Mouse (Mus musculus): ENCODE data around the gene Gigyf1.

Gigyf1 gene

DNA sequence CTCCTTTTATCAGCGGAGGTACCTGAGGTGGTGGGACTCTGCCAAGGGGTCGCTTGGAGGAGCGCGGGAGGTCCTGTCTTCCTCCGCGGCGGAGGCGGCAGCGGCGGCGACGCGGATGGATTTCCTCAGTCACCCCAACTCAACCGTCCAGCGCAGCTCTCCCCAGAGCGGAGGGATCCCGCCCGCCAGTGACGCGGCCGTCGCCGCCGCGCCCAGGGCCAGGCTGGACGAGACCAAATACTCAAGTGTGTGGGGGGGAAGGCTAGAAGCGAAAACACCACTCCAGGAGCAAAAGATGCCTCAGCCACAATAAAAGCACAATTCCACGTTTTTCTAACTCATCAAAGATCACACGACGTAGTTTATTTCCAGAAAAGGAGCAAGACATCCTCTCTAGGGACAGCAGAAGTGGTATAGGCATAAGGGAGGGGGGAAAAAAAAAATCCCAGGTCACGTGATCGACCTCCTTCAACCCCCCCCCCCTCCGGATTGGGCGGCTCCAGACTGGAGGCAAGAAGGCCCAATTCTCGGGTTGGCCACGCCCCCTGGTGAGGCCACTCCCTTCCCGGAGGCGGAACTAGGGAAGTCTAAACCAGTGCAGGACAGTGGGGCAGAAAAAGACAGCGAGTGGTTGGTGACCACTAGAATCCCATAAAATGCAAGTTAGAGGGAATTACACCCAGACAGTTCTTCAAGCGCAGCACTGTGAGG lies 14.9 kb downstream of the Gigyf1 start, which contains the start of the genes Epo and Gnb2:
TSS of gene Epo (minus strand) at position 126 of the 711 bp plus-strand sequence.
TSS of gene Gnb2 (minus strand) at position 394 of the 711 bp plus-strand sequence.
- DNase-seq (ENCODE audit: low read depth, low spot score), result peak; percentile 99

GRCm38 (mm10) chr5:137534762-137535161 lies 16.4 kb downstream of the Gigyf1 start:
- no peak for DNase-seq (ENCODE audit: low read depth, low spot score)

- DNase-seq (ENCODE audit: low read depth, low spot score), result no peak
Measured at GRCm38 (mm10) chr5:137535318-137535717, 17.0 kb downstream of the Gigyf1 start.

- DNase-seq (ENCODE audit: low read depth, low spot score), result no peak
Measured at GRCm38 (mm10) chr5:137537461-137537860, 19.1 kb downstream of the Gigyf1 start.

GRCm38 (mm10) chr5:137539291-137539801 lies 21.0 kb downstream of the Gigyf1 start:
- no peak for DNase-seq (ENCODE audit: low read depth, low spot score)

- no peak for DNase-seq (ENCODE audit: low read depth, low spot score)
Measured at GRCm38 (mm10) chr5:137540991-137541390, 22.6 kb downstream of the Gigyf1 start.

DNA sequence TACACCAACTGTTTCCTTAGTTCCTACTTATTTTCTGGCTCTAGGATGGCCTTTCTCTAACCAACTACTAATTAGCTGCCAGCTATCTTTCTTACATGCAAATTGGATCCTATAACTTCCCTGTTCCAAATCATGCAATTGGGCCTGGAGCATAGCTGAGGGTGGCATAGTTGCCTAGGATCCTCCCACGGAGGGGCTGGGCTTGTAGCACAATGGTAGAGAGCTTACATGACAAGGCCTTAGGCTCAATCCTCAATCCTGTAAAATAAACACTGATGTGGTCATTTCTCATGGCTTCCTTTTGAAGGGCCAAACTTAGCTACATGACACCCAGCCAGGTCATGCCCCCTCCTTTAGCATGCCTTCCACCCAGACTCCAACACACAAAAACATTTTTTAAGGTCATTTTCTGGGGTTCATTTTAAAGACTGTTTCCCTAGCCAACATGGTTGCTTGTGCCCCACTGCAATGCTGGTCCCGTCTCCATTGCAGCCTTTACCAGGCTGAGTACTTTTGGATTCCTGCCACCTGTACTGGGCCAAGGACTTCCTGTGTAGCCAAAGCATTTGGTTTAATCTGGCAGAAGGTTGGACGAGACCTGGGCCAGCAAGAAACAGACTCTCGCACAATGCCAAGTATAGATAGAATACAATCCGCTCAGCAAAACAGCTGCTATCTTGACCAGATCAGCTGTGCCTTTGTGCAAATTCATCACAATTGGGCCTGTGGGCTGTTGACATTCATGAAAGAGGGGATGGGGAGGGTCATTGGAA lies 23.6 kb downstream of the Gigyf1 start:
- DNase-seq (ENCODE audit: low read depth, low spot score), result no peak

GRCm38 (mm10) chr5:137544926-137545325 lies 26.6 kb downstream of the Gigyf1 start:
- DNase-seq (ENCODE audit: low read depth, low spot score), result no peak

GRCm38 (mm10) chr5:137545596-137545995 lies 27.2 kb downstream of the Gigyf1 start:
- no peak for DNase-seq (ENCODE audit: low read depth, low spot score)

GRCm38 (mm10) chr5:137549840-137550239 lies 31.5 kb downstream of the Gigyf1 start:
- DNase-seq (ENCODE audit: low read depth, low spot score), result no peak

DNA sequence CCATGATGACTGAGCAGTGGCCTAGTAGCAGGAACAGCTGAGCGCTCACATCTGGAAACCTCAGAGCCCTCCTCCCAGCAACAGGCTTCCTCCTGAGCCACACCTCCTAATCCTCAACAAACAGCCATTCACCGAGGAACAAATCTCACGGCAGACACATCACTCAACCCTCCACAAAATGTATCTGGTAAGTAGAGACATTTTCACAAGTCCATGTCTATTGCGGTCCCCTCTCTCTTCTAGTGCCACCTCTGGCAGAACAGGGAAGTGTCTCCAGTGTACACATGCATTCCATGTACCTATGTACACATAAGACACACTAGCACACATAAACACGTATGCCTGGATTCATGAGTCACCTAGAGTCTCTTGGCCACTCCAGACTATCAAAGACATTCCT lies 32.8 kb downstream of the Gigyf1 start:
- peak; percentile 70 for DNase-seq (ENCODE audit: low read depth, low spot score)

DNA sequence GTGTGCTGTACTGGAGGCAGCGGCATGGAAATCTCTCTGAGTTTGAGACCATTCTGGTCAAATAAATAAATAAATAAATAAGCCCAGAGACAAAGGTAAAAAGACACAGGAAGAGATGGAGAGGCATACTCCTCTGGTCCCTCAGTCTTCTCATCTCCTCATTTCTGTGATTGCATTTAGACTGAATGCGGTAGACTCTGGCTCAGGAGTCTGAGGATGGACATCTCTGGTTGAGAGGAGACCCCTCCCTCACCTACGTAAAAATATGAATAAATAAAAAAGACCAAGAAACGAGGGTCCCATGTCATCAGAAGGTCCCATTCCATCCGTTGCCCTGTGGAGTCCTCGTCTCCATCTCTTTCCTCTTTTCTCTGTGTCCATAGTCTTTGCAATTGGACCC lies 34.7 kb downstream of the Gigyf1 start:
- DNase-seq (ENCODE audit: low read depth, low spot score), result no peak

- DNase-seq (ENCODE audit: low read depth, low spot score), result peak; percentile 95
Measured at GRCm38 (mm10) chr5:137553411-137553837, 35.1 kb downstream of the Gigyf1 start, which contains the start of gene Actl6b. Gene Actl6b, plus strand, starts transcription at chr5:137553517.

DNA sequence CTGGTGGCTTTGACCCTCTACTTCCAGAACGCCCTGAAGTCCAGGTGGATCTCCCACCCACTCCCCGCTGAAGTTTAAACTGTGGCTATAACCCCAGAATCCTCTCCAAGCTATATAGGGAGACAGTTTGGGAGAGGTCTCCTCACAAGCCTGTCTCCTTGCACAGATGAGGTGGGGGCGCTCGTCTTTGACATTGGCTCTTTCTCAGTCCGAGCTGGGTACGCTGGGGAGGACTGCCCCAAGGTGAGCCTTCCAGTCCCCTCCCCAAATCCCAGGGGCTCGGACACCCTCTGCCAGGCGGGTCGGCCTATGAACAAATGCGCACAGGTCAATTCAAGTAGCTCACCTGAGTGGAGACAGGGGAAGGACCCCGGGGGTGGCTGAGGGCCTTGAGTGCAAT lies 35.5 kb downstream of the Gigyf1 start:
- DNase-seq (ENCODE audit: low read depth, low spot score), result no peak

DNA sequence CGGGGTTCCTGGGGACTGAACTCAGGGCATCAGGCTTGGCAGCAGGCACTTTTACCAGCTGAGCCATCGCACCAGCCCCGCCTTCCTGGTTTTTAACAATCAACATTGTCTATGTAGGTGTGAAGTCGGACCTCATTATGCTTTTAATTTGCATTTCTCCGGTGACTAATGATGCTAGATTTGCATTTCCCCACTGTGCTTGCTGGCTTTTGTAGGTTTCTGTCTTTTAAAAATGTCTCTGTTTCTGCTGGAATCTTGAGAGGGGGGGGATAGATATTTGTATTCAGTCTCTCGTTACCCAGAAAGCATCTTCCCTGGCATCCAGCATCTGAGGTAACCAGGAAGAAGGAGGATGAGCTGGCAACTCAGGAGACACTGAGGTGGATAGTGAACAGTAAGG lies 43.2 kb downstream of the Gigyf1 start:
- no peak for DNase-seq (ENCODE audit: low read depth, low spot score)

- DNase-seq (ENCODE audit: low read depth, low spot score), result peak; percentile 50
Measured at GRCm38 (mm10) chr5:137562965-137563364, 44.6 kb downstream of the Gigyf1 start.

GRCm38 (mm10) chr5:137565744-137566143 lies 47.4 kb downstream of the Gigyf1 start:
- no peak for DNase-seq (ENCODE audit: low read depth, low spot score)

- DNase-seq (ENCODE audit: low read depth, low spot score), result no peak
Measured at GRCm38 (mm10) chr5:137566416-137566815, 48.1 kb downstream of the Gigyf1 start.

DNA sequence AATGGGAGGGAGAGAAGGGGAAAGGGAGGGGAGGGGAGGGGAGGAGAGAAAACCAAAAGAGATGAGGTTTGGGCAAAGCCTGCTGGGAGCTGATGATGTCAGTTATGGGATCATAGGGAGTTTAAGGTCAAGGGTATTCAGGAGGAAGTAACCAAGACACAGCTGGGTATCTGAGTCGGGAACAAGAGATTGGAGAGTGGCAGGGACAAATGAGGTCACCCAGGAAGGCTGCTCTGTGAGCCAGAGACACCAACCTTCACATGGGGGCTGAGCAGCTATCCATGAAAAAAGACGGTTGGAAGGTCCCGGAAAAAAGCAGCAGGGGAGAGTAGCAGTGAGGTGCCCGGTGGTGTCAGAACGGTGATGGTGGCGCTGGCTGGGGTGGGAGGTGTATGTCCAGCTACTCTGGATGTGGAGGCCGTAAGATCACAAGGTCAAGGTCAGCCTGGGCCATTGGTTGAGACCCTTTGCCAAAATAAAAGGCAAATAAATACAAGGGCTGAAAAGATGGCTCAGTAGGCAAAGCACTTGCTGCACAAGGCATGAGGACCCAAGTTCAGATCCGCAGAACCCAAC lies 50.0 kb downstream of the Gigyf1 start:
- DNase-seq (ENCODE audit: low read depth, low spot score), result peak; percentile 58

DNA sequence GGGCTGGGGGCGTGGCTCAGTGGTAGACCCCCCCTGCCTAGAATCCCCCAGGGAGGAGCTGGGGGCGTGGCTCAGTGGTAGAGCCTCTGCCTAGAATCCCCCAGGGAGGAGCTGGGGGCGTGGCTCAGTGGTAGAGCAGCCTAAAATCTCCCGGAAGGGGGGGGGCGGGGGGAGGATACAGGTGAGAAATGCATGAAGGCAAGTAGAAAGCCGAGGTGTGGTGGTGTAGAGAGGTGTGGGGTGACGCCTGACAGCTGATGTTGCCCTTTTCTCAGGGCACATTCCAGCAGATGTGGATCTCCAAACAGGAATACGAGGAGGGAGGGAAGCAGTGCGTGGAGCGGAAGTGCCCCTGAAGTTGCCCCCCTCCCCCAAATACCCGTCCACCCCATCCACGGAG lies 50.7 kb downstream of the Gigyf1 start:
- peak; percentile 50 for DNase-seq (ENCODE audit: low read depth, low spot score)

DNA sequence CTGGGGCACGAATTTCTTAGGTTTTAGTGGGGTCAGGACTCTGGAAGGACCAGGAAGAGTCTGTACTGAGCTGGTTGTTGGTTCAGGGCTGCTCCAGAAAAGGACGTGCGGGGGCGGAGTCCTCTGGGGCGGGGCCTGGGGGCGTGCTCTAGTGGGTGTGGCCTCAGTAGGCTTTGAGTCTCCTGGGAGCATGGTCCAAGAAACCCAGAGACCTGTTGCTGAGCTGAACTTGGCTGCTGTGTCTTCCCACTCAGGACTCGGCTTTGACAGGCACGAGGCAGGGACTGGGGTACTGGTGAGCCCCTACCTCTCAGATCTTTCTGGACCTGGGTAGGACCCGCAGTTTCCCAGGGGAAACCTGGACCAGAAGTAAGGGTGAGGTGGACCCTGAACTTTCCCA lies 51.3 kb downstream of the Gigyf1 start, which contains the start of gene Tfr2:
TSS of gene Tfr2 (plus strand) at position 176 of the 400 bp plus-strand sequence.
- DNase-seq (ENCODE audit: low read depth, low spot score), result peak; percentile 85

GRCm38 (mm10) chr5:137570181-137570580 lies 51.8 kb downstream of the Gigyf1 start:
- no peak for DNase-seq (ENCODE audit: low read depth, low spot score)
